Mouse (Mus musculus) neural tube, embryonic 15.5 days (tissue): ENCODE measurements around the gene Bpi. TPM values are rescaled to one million over a fixed set of nuclear protein-coding genes. Genes with fewer than 3 reads are reported as not detected.

Source experiments
- ATAC-seq: fragments of 200-750 bp; cut with Nextera tagmentation; 2 replicates; pipeline ENCODE4 v1.8.0; 2017; ENCODE audit warnings: mild to moderate bottlenecking, moderate TSS enrichment, moderate library complexity; ENCODE audit not compliant: low FRiP score
- H3K27ac ChIP-seq: fragments of 300-500 bp; sonication (generic); replicated peaks from 2 replicates; pipeline ENCODE4 v1.5.1; 2015; ENCODE audit warnings: mild to moderate bottlenecking, inconsistent platforms
- H3K27me3 ChIP-seq: fragments of 300-500 bp; sonication (generic); replicated peaks from 2 replicates; pipeline ENCODE4 v1.6.1; 2015; ENCODE audit warnings: inconsistent platforms
- H3K36me3 ChIP-seq: fragments of 300-500 bp; sonication (generic); 2 replicates; pipeline ENCODE4 v1.6.1; 2015; ENCODE audit warnings: inconsistent platforms
- H3K4me1 ChIP-seq: fragments of 300-500 bp; sonication (generic); 2 replicates; pipeline ENCODE4 v1.6.1; 2015; ENCODE audit warnings: inconsistent platforms
- H3K4me2 ChIP-seq: fragments of 300-500 bp; sonication (generic); 2 replicates; pipeline ENCODE4 v1.6.1; 2015; ENCODE audit warnings: inconsistent platforms, mild to moderate bottlenecking, moderate library complexity
- H3K4me3 ChIP-seq: fragments of 300-500 bp; sonication (generic); replicated peaks from 2 replicates; pipeline ENCODE4 v1.5.1; 2015; ENCODE audit warnings: mild to moderate bottlenecking, inconsistent platforms
- H3K9ac ChIP-seq: fragments of 300-500 bp; sonication (generic); replicated peaks from 2 replicates; pipeline ENCODE4 v1.6.1; 2015; ENCODE audit warnings: mild to moderate bottlenecking, inconsistent platforms
- H3K9me3 ChIP-seq: fragments of 300-500 bp; sonication (generic); replicated peaks from 2 replicates; pipeline ENCODE4 v1.6.1; 2016; ENCODE audit warnings: inconsistent platforms
- WGBS: fragments of 180-500 bp; shearing (Covaris S2); methylation state at CpG from one replicate; pipeline ENCODE4 v1.1.7; 2015; ENCODE audit warnings: mixed read lengths; 5-methylcytosine and 5-hydroxymethylcytosine counted together
- polyA plus RNA-seq: library from polyadenylated mRNA; unstranded; fragments of >200 nt; fragmentation: Nextera tagmentation; extraction: Ambion mirVana; gene quantifications from 2 replicates; pipeline ENCODE4 v1.2.1, GENCODE M21; 2015

Bpi gene
- polyA plus RNA-seq, 1 experiment from 2014 or later, result not detected

- H3K27me3 ChIP-seq, result no peaks in the 10 kb centered on the region
- H3K4me3 ChIP-seq, result no peak overlapping the region
- no peak overlapping the region for H3K9ac ChIP-seq
- no peaks in the 10 kb centered on the region for H3K9me3 ChIP-seq
- no peaks in the 10 kb centered on the region for H3K36me3 ChIP-seq
- ATAC-seq, result no peak
- 80% methylated on average over 18 of the region's 18 CpGs for WGBS
- H3K27ac ChIP-seq, result no peak overlapping the region
- H3K4me2 ChIP-seq, result no peak overlapping the region
- no peaks in the 10 kb centered on the region for H3K4me1 ChIP-seq
These were observed 14.6 kb upstream of the Bpi start for GRCm38 (mm10) chr2:158243129-158243870.

- H3K4me3 ChIP-seq, result no peak overlapping the region
- H3K9ac ChIP-seq, result no peak overlapping the region
- no peaks in the 10 kb centered on the region for H3K9me3 ChIP-seq
- H3K27me3 ChIP-seq, result no peaks in the 10 kb centered on the region
- no peaks in the 10 kb centered on the region for H3K36me3 ChIP-seq
- no peaks in the 10 kb centered on the region for H3K4me1 ChIP-seq
- H3K27ac ChIP-seq, result no peak overlapping the region
- H3K4me2 ChIP-seq, result no peak overlapping the region
- 66% methylated on average over 4 of the region's 4 CpGs for WGBS
- no peak for ATAC-seq
These were observed 12.6 kb upstream of the Bpi start for GRCm38 (mm10) chr2:158245072-158245817.

- Histone ChIP-seq H3K27ac (no peak overlapping the region), H3K4me3 (no peak overlapping the region), H3K4me2 (no peak overlapping the region), H3K27me3 (no peaks in the 10 kb centered on the region), H3K4me1 (no peaks in the 10 kb centered on the region), H3K9ac (no peak overlapping the region), H3K36me3 (no peaks in the 10 kb centered on the region), H3K9me3 (no peaks in the 10 kb centered on the region)
- 82% methylated on average over 6 of the region's 6 CpGs for WGBS
- ATAC-seq, result no peak
These were observed 10.0 kb upstream of the Bpi start for GRCm38 (mm10) chr2:158247852-158248251.

- Histone ChIP-seq H3K4me1 (no peaks in the 10 kb centered on the region), H3K36me3 (no peaks in the 10 kb centered on the region), H3K9ac (no peak overlapping the region), H3K4me3 (no peak overlapping the region), H3K27ac (no peak overlapping the region), H3K27me3 (no peaks in the 10 kb centered on the region), H3K4me2 (no peak overlapping the region), H3K9me3 (no peaks in the 10 kb centered on the region)
- 78% methylated on average over 7 of the region's 7 CpGs for WGBS
- ATAC-seq, result no peak
These were observed 9.6 kb upstream of the Bpi start for GRCm38 (mm10) chr2:158248318-158248717.

- Histone ChIP-seq H3K27me3 (no peaks in the 10 kb centered on the region), H3K4me1 (no peaks in the 10 kb centered on the region), H3K4me3 (no peak overlapping the region), H3K4me2 (no peak overlapping the region), H3K27ac (no peak overlapping the region), H3K9ac (no peak overlapping the region), H3K36me3 (no peaks in the 10 kb centered on the region), H3K9me3 (no peaks in the 10 kb centered on the region)
- 86% methylated on average over 4 of the region's 4 CpGs for WGBS
- ATAC-seq, result no peak
These were observed 7.3 kb upstream of the Bpi start for GRCm38 (mm10) chr2:158250558-158250957.

GRCm38 (mm10) chr2:158253806-158254205 is 4.1 kb upstream of the Bpi start:
- ATAC-seq, result no peak
- Histone ChIP-seq H3K36me3 (no peaks in the 10 kb centered on the region), H3K4me2 (no peak overlapping the region), H3K9ac (no peak overlapping the region), H3K27ac (no peak overlapping the region), H3K4me3 (no peak overlapping the region), H3K4me1 (0 out of 2 replicates have a peak, but pooled peaks cover 3% of the 10 kb centered on the region), H3K27me3 (no peaks in the 10 kb centered on the region), H3K9me3 (no peaks in the 10 kb centered on the region)
- WGBS, result 77% methylated on average over 5 of the region's 5 CpGs

GRCm38 (mm10) chr2:158256894-158257293 is 1.0 kb upstream of the Bpi start:
- Histone ChIP-seq H3K4me1 (0 out of 2 replicates have a peak, but pooled peaks cover 3% of the 10 kb centered on the region), H3K4me2 (no peak overlapping the region), H3K4me3 (no peak overlapping the region), H3K9me3 (no peaks in the 10 kb centered on the region), H3K9ac (no peak overlapping the region), H3K27ac (no peak overlapping the region), H3K27me3 (no peaks in the 10 kb centered on the region), H3K36me3 (no peaks in the 10 kb centered on the region)
- ATAC-seq, result no peak
- 13% methylated on average over 5 of the region's 5 CpGs for WGBS

GRCm38 (mm10) chr2:158258781-158259180 is 887 bp downstream of the Bpi start:
- 15% methylated on average over 12 of the region's 12 CpGs for WGBS
- H3K27ac ChIP-seq, result no peak overlapping the region

GRCm38 (mm10) chr2:158259498-158259897 is 1.6 kb downstream of the Bpi start:
- H3K4me2 ChIP-seq, result no peak overlapping the region
- H3K9me3 ChIP-seq, result no peaks in the 10 kb centered on the region
- no peak overlapping the region for H3K27ac ChIP-seq
- no peak overlapping the region for H3K4me3 ChIP-seq
- H3K4me1 ChIP-seq, result 0 out of 2 replicates have a peak, but pooled peaks cover 3% of the 10 kb centered on the region
- no peaks in the 10 kb centered on the region for H3K27me3 ChIP-seq
- no peak overlapping the region for H3K9ac ChIP-seq
- ATAC-seq, result no peak
- WGBS, result 60% methylated on average over 8 of the region's 8 CpGs
- H3K36me3 ChIP-seq, result no peaks in the 10 kb centered on the region

More at GRCm38 (mm10) chr2:158258781-158259180, 887 bp downstream of the Bpi start:
- no peak overlapping the region for H3K9ac ChIP-seq
- no peak overlapping the region for H3K4me3 ChIP-seq
- no peaks in the 10 kb centered on the region for H3K36me3 ChIP-seq
- no peaks in the 10 kb centered on the region for H3K27me3 ChIP-seq
- H3K4me2 ChIP-seq, result no peak overlapping the region
- H3K4me1 ChIP-seq, result 0 out of 2 replicates have a peak, but pooled peaks cover 3% of the 10 kb centered on the region
- ATAC-seq, result no peak
- no peaks in the 10 kb centered on the region for H3K9me3 ChIP-seq

GRCm38 (mm10) chr2:158264877-158265276 is 7.0 kb downstream of the Bpi start:
- whole genome bisulfite sequencing, result 57% methylated on average over 3 of the region's 3 CpGs
- no peaks in the 10 kb centered on the region for H3K27me3 ChIP-seq
- H3K4me1 ChIP-seq, result no peaks in the 10 kb centered on the region
- no peak overlapping the region for H3K4me2 ChIP-seq
- no peaks in the 10 kb centered on the region for H3K9me3 ChIP-seq
- no peak overlapping the region for H3K4me3 ChIP-seq
- ATAC-seq, result no peak
- H3K36me3 ChIP-seq, result no peaks in the 10 kb centered on the region
- H3K9ac ChIP-seq, result no peak overlapping the region
- H3K27ac ChIP-seq, result no peak overlapping the region

- no peak for ATAC-seq
- Histone ChIP-seq H3K27me3 (no peaks in the 10 kb centered on the region), H3K4me1 (0 out of 2 replicates have a peak, but pooled peaks cover 3% of the 10 kb centered on the region), H3K9me3 (no peaks in the 10 kb centered on the region), H3K4me3 (no peak overlapping the region), H3K36me3 (no peaks in the 10 kb centered on the region), H3K9ac (no peak overlapping the region), H3K4me2 (no peak overlapping the region), H3K27ac (no peak overlapping the region)
- 86% methylated on average over 8 of the region's 8 CpGs for WGBS
These were observed 12.1 kb downstream of the Bpi start for GRCm38 (mm10) chr2:158270017-158270416.

GRCm38 (mm10) chr2:158273646-158274045 is 15.8 kb downstream of the Bpi start:
- Histone ChIP-seq H3K9me3 (no peaks in the 10 kb centered on the region), H3K36me3 (no peaks in the 10 kb centered on the region), H3K4me3 (no peak overlapping the region), H3K9ac (no peak overlapping the region), H3K27ac (0 out of 2 replicates have a peak overlapping the region, but pooled peaks have one; percentile 51), H3K4me2 (no peak overlapping the region), H3K27me3 (no peaks in the 10 kb centered on the region), H3K4me1 (0 out of 2 replicates have a peak, but pooled peaks cover 3% of the 10 kb centered on the region)
- WGBS, result 19% methylated on average over 2 of the region's 2 CpGs
- ATAC-seq, result no peak
